Mouse (Mus musculus) hematopoietic stem cell, adult 5-6 weeks (primary cell): ENCODE data around the gene Gm49450. TPM values are rescaled to one million over a fixed set of nuclear protein-coding genes. Genes with fewer than 3 reads are reported as not detected.
A peak's percentile ranks its signal among the peaks of the same experiment; 100 is the strongest.
"Not testable (repeated sequence)": the region's sequence is repeated elsewhere in the genome, so short reads cannot be mapped to it uniquely, and the experiment has no call there.

ENCODE experiments used
- ATAC-seq, 2 experiments: fragments of 125-278 bp in 1 of 2; replicated peaks in 1 of 2; 2 replicates each; pipeline ENCODE4 v1.8.0; 2016 to 2017; ENCODE audit warnings: inconsistent platforms in 2 of 2, mild to moderate bottlenecking in 2 of 2, moderate number of reproducible peaks in 2 of 2, low read depth in 1 of 2, moderate TSS enrichment in 1 of 2; ENCODE audit not compliant: low FRiP score in 2 of 2, poor library complexity in 2 of 2, severe bottlenecking in 2 of 2, insufficient read depth in 1 of 2, low TSS enrichment in 1 of 2
- total RNA-seq: library from RNA; stranded (forward); fragments of 172-1452, 232-1000 nt; gene quantifications from 2 replicates; pipeline ENCODE4 v1.2.3, GENCODE M21; 2017

Gene Gm49450
- total RNA-seq, 1 experiment from 2014 or later: not detected

DNA sequence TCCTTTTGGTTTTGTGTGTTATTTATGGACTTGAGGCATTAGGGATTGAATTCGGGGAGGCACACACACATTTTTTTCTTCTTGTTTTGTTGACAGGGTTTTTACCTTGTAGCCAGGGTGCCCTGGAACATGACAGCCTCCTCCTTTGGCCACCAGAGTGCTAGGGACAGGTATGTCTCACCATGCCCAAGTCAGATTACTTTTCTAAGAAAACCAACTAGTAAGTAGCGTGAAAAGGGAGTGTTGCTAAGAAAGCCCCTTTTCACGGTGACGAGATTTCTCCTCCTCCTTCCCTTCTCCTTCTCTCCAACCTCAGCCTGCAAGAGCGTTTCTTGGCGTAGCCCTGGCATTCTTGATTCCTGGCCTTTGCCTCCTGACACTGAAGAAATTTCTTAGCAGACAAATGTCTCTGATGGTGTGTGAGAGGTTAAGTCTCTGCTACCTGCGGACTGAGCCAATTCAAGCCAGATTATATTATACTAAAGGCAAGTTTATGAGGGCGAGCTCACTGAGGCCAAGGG lies 34.4 kb upstream of the Gm49450 start:
- no peak for ATAC-seq

DNA sequence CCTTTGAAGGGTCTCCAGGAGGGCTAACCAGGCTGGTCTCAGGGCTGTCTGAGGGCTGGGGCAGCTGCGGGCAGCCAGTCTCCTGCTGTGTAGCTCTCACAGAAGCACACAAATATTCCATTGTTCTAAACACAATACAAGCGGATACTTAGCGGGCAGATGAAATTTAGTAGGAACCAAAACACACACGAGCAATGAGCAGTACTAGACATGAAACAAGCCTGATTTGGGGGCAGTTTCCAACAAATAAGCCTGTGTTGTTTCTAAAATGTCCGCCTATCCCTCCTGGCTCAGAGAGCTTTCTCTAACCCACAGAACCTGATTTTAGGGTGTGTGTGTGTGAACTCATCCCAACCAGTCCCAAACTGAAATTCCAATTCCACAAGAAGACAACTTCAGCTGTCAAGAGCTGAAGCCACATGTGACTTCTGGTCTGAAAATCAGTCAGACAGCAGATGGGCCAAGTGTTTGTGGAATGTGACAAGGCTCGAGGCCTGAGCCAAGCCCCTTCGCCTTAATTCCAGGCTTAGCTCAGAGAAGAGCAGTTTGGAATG lies 33.8 kb upstream of the Gm49450 start:
- no peak for ATAC-seq

DNA sequence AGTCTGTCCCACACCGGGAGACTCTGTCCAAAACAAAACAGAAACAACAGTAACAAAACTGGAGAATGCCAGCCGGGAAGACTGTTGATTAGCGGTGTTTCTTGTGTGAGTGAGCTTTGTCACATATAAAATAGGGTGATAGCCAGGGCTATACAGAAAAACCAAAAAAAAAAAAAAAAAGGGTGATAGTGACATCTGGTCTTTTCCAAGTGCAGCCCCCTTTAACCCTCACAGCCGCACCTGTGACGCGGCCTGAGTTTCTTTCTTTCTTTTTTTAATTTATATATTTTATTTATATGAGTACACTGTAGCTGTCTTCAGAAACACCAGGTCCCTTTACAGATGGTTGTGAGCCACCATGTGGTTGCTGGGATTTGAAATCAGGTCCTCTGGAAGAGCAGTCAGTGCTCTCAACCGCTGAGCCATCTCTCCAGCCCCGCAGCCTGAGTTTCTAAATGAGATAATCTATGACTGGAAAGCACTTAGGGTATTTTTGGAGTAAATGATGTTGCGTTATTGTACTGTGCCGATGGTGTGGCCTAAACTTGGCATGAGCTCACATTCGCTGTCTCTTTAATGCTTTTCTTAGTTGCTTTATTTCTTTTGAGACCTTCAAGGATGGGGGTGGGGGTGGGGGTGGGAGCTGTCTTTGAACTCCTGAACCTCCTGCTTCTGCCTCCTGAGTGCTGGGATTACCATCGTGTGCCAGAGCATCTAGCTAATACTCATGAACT lies 32.8 kb upstream of the Gm49450 start:
- ATAC-seq: no peak

DNA sequence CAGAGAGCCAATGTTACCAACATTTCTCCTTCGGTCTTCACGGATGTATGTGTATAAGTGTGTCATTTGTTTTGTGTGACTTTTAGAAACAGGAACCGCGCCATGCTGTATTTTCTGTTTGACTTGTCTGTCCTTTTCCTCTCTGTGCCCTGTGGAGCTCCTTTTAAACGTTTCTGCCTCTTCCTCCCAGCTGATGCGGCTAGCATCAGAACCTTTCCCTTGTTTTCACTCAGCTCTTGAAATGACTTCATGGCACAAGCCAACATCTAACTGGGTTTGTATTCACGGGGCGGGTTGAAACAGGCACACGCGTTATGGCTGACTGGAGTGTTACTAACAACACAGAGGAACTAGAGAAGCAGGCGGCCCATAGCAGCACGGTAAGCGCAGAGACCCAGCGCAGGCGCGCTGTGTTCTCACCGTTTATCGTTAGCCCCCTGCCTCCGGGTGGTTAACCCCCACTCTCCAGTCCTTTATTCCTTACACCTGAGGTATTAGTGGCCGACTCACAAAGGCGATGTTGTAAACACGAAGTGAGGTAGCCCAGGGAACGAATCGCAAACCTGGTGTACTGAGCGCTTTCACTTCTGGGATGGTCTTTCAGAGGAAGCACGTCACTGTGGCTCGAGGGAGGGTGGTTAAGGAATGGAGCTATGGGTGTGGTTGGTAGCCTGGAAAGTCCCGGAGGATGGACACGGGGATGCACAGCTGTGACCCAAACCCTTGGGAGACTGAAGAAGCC lies 32.1 kb upstream of the Gm49450 start:
- ATAC-seq: peak; percentile 82 to 96

DNA sequence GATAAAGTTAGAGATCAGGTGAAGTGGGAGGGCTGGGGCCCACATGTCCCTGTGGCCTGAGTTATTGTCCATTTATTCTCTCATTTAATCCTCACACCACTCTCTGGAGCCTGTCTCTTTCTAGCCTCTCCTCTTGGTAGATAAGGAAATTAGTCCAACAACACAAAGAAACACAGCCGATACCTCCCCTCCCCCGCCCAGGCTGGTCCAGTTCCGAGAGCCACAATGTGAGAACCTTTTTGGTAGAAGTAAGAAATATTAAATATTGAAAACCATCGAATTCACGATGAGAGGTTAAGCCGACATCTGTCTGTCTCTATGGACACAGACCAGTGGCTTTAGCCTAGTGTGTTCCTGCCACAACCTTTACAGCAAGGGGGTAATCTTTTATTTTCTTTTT lies 31.3 kb upstream of the Gm49450 start:
- no peak for ATAC-seq

DNA sequence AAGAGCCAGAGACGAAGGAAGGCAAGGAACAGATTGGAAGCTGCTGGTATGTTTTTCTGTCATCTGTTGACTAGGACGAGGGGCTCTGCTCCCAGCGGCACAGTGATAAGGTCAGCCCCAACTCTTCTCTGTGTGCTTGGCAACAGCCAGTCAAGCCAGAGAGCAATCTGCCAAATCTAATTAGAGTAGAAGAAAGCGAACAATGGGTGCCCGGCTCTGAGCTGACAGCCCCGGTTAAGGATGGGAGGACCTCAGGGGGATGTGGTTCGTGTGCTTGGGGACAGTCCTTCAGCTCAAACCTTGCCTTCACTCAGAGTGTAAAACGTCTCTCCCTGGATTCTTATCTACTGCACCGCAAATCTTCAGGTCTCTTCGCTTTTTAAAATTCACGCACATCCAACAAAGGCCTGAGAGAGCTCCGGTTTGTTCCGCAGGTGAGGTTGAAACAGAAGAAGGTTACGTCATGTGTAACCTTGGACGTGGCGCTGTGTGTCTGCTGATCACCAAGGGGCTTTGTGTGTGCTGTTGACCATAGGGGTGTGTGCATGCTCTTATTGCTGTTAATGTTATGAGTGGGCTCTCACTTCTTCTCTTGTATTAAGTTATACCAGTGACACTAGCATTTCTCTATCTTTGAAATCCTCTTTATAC lies 30.2 kb upstream of the Gm49450 start:
- ATAC-seq: no peak

DNA sequence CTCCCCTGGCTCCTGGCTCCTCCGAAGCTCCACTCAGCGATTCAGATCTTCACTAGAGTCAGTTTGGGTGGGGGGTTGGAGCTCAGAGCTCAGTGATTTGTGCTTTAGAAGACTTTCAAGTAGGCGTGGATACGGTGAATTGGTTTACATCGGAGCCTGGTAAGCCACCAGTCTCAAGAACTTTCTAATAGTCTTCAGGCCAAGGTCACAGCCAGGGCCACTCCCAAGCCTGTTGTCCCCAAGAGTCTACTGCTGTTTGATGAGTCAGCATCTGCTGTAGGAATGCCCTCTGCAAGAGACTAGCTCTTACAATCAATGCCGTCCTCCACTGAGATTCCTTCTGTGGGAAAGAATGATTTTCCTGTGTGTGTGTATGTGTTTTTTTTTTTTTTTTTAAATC lies 28.7 kb upstream of the Gm49450 start:
- no peak for ATAC-seq

DNA sequence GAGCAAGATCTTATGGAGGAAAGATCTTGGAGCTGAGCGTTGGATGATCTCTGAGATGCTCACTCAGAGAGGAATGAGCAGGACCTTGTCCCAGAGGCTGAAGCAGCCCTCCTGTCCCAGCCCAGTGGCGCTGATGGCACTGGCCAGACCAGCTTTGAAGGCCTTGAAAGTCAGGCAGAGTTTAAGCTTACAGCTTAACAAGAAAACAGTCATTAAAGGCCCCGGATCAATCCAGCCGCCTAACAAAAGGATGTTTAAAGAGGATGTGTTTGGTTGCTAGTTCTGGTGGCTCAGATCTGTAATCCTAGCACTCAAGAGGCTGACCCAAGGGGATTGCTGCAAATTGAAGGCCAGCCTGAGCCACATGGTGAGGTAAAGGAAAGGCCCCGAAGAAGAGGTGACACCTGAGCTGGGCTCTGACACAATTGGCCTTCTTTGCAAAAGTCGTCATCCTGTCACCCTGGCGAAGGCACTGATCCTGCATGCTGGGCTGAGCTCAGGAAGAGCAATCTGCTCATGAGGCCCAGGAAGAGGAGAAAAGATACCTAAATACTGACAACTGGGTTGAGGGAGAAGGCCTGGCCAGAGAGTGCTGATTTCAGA lies 26.8 kb upstream of the Gm49450 start:
- no peak for ATAC-seq

DNA sequence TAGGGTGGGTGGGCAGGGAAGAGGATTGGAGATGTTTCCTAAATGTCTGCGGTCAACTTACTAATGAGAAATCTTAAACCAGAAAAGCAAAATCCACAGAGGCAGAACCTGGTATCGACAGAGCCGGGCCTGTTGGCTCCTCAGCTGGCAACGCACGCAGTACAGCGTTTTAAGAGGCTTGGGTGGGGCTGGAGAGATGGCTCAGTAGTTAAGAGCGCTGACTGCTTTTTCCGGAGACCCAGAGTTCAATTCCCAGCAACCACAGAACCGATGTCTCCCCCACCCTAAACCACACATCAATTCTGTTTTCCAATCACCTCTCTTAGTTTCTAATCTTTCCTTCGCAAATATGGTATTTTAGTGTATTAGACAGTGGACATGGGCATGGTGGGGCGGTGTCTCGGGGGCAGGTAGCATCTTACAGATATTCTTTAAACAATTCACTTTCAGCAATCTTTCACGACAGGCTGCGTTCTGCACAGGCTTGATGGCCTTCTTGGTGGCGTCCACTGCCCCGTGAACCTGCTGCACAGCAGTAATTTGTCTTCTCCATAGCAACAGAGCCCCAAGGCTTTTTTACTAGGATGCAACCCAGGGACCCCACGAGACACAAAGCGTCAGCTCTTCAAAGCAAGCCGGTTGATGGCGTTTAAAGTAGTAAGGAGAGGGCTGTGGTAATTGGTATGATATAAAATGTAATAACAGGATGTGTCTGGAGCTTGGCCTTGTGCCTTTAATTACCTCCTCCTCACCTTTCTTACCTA lies 25.2 kb upstream of the Gm49450 start:
- ATAC-seq: no peak

DNA sequence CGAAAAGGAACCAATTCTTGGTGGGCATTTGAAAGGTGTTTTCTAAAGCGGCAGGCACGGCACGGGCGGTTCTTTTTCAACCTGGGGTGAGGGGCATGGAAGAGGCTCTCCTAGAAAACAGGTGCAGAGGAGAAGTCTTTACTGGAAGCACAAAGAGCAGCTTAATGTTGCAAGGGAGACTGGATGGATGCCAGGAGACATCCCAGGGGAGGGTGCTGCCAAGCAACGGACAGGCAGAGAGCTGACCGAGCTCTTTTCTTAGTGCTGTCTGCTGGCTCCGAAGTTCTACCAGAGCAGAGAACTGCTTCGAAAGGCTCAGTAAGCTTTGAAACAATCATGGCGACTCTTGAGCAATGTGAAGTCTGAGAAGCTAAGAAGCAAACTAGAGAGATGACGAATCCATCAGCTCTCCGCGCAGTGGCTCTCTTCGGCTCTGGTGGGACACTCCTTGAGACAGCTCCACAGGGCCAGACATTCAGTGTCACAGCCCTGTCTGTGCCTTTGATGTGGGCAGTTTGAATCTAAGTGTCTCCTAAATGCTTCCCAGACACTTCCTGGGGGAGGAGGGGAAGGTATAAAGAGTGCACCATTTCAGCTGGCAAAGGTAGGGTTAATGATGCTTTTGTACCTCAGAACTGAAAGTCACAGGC lies 24.5 kb upstream of the Gm49450 start:
- ATAC-seq: no peak; a peak in 1 of 4 replicates

DNA sequence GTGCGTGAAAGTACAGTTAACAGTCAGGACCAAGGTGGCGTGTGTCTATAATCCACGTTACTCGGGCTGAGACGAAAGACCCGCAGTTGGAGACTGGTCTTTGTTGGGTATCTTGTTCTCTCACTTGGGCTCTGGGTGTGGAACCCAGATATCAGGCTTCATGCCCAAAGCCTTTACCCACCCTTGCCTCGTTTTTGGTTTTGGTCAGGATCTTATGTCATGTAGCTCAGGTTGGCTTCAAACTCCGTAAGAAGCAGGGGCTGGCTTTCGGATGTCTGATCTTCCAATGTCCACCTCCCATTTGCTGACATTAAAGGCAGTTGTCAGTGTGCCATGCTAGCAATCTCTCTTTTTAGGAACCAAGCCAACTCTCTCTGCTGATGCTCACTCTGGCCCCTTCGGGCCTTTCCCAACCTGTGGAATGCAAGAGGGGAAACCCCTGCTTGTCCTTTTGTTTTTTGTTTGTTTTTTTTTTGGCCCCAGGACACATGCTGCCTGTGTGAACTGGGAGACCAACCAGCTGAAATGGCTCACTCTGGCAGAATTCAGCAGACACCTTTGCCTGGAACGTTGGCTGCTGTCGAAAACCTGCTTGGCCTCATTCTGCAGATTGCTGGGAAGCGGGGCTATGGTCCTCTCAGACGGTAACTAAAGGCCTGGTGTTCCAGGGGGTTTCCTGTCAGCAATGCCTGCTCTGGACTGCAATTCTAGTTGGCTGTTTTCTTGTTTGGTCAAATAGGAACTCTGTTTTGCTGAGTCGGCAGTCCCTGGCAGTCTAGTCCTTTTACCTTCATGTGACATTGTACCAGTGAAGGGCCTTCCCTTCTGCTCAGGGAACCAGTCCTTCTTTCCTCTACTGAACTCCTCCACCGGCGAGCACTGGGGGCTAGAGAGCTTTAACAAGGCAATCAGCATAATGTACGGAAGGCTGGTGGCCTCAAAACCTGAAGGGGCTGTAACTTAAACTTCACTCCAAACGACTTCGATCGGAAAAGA lies 23.7 kb upstream of the Gm49450 start:
- ATAC-seq: no peak

DNA sequence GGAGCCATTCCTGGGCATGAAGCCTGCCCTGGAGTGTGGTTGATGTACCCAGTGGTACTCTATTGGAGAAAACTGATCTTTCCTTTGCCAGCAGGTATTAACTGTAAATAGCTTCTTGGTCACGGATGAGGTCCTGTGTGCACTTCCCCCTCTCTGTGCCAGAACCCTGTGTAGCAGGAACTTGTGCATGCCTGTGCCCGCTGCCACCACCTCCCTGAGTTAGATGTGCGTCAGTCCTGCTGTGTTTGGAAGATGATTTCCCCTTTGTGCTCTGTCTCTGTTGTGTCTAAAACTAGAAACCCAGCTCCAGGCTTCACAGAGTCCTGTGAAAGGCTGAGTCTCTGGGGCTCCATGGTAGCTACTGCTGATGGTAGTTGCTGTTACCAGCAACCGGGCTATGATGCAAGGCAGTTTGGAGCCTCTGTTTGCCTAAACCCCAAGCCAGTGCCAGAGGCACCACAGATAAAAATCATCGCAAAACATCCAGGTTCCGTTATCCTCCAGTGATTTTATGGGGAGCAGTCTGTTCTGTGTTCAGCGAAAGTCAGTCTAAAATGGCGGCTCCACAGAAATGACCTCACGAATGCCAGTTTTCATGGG lies 19.8 kb upstream of the Gm49450 start:
- peak in 1 of 2 experiments; percentile 46; a peak in 1 of 4 replicates for ATAC-seq

DNA sequence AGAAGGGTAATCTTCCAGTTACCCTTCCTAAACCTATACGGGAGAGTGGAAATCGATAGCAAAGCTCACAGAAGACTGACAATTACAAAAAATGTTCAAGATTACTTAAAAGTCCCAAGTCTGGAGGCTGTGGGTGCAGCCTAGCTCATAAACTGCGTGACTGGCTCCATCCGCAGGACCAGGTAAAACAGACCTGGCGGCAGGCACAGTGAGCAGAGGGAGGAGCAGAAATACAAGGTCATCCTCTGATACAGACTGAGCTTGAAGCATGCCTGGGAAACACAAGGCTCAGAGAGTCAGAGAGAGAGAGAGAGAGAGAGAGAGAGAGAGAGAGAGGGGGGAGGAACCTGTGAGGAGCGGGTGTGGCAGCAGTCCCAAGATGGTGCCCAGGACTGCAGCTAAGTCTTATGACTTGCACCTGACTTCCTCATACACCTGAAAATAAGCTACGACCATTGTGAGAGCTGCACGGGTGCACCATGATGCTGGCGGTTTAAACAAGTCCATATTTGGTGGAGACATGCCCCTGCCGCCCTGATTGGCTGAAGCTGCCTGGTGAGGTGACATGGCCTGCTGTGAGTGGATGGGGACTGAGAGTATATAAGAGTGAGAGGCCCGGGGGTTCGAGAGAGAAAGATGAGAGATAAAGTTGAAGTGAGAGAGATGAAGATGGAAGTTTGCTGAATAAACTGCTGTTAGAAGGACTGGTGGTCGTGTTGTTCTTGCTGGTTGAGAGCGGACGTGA lies 18.4 kb upstream of the Gm49450 start:
- ATAC-seq: not testable (repeated sequence)

DNA sequence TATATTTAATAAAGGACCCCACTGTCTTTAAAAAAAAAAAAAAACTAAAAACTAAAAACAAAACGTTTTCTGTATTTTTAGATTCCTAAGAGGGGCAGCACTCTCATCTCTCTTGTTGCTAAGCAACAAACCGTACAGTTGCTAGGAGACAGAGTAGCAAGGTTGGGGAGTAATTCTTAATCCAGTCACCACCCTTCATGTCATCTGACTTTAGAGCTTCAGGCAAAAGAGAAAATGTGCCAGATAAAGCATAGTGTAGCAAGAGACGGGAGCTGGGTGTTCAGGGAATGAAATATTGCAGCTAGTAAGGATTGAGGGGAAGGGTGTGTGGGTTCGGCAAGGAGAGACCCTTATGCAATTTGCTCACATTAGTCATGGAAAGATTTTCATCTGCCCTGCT lies 17.8 kb upstream of the Gm49450 start:
- no peak for ATAC-seq
